Mouse (Mus musculus): ENCODE measurements at regions not wholly inside any gene's neighbourhood (a gene's known extent, or its start where the extent isn't known, plus 50 kb on each side); places are given as distances from the start of the nearest gene placed in this dataset.

DNA sequence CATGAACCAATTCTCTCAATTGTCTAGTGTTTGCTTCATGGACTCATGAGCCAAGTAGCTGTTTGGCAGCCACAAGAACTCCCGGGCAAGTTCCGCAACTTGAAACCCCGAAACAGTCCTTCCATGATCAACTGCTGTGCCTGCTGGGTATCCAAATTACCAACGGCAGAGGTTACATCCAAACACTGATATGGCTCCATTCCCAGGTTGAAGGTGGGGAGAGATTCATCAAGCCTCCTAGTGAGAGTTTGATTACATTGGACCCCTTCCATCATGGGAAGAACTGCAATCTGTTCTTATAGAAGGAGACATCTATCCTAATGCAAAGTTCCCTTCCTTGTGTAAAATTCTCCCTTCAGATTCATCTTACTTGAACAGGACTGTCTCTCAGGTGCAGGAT is 486.8 kb upstream of the Arpp21 start:
- 94% methylated on average over 4 of the region's 4 CpGs for WGBS

DNA sequence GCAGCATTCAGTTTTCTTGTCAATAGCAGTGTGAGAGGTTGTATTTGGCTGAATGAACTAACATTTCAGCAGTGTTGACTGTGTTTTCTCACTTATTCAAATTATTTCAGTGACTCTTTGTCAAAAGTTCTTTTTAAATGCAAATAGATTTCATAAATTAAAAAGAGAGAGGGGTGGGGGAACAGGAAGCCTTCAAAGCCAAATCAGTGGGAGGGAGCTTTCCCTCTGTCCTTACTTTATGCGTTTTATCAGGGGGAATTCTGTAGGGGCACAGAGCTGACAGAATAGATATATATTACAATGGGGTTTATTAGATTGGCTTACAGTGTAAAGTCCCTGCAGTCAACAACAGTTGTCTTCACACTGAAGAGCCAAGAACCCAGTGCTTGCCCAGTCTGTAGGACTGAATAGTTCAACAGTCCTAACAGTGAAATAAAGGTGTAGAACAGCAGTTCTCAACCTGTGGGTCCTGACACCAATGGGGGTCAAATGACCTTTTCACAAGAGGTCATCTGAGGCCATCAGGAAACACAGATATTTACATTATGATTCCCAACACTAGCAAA is 479.5 kb upstream of the Arpp21 start:
- no peaks in the 10 kb centered on the region for H3K4me1 ChIP-seq
- no peak overlapping the region for H3K4me3 ChIP-seq
- H3K36me3 ChIP-seq: no peaks in the 10 kb centered on the region
- H3K27me3 ChIP-seq (ENCODE audit: low read depth, poor library complexity, severe bottlenecking): no peaks in the 10 kb centered on the region
- 76% methylated on average over 1 of the region's 1 CpGs for WGBS
- H3K9me3 ChIP-seq (replicated peaks): no peaks in the 10 kb centered on the region
- no peak overlapping the region for H3K27ac ChIP-seq
- no peak for DNase-seq (ENCODE audit: low spot score)

More for the DNA sequence above, 486.8 kb upstream of the Arpp21 start:
- Histone ChIP-seq H3K27me3 (ENCODE audit: low read depth, poor library complexity, severe bottlenecking) (no peaks in the 10 kb centered on the region), H3K4me1 (no peaks in the 10 kb centered on the region), H3K4me3 (no peak overlapping the region), H3K36me3 (no peaks in the 10 kb centered on the region), H3K27ac (no peak overlapping the region), H3K9me3 (replicated peaks) (no peaks in the 10 kb centered on the region)
- no peak for DNase-seq (ENCODE audit: low spot score)

- Histone ChIP-seq H3K4me1 (peaks cover 8% of the 10 kb centered on the region; the same call in 1 of the 2 replicates), H3K9me3 (replicated peaks) (no peaks in the 10 kb centered on the region), H3K27ac (no peak overlapping the region), H3K27me3 (ENCODE audit: low read depth, poor library complexity, severe bottlenecking) (no peaks in the 10 kb centered on the region), H3K4me3 (no peak overlapping the region), H3K36me3 (no peaks in the 10 kb centered on the region)
- WGBS: 82% methylated on average over 1 of the region's 1 CpGs
- no peak for DNase-seq (ENCODE audit: low spot score)
These were observed 443.1 kb upstream of the Arpp21 start for GRCm38 (mm10) chr9:112678866-112679265.

DNA sequence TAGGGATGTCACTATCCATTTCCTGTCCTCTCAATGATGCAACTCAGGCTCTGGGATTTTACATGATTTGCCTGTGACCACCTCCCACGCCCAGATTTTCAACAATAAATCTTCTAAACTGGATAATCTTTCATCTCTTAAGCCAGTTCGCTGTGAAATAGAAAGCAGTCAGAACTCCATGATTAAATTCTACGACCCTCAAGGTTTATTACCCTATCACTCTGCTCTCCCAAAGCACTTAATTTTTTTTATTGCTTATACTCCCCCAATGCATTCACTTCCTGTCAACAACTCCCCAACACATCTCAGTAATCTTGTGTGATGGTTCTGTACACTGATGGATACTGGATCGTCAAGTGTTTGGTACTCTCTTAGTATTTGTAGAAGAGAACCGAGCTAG is 439.5 kb upstream of the Arpp21 start:
- no peaks in the 10 kb centered on the region for H3K36me3 ChIP-seq
- H3K27ac ChIP-seq: no peak overlapping the region
- H3K4me1 ChIP-seq: peaks cover 8% of the 10 kb centered on the region; the same call in 1 of the 2 replicates
- no peak overlapping the region for H3K4me3 ChIP-seq
- WGBS: 51% methylated on average over 5 of the region's 5 CpGs
- no peaks in the 10 kb centered on the region for H3K9me3 ChIP-seq (replicated peaks)
- no peak for DNase-seq (ENCODE audit: low spot score)
- H3K27me3 ChIP-seq (ENCODE audit: low read depth, poor library complexity, severe bottlenecking): no peaks in the 10 kb centered on the region

All from limb, embryonic 10.5 days (tissue).